Mouse (Mus musculus) kidney, adult 2 months (tissue): ENCODE results near the gene Slc7a4.

Experiments
- CTCF ChIP-seq: fragments of 200-500 bp; conservative IDR thresholded peaks from 2 replicates; pipeline ENCODE4 v1.5.1; 2011; ENCODE audit warnings: low read depth, mild to moderate bottlenecking, control low read depth, low read length, moderate library complexity, mixed read lengths; ENCODE audit not compliant: insufficient read depth, insufficient read length
- POLR2A ChIP-seq: fragments of 200-500 bp; IDR thresholded peaks from one replicate; pipeline ENCODE4 v1.6.1; 2011; ENCODE audit warnings: low read depth, low read length, control low read depth

DNA sequence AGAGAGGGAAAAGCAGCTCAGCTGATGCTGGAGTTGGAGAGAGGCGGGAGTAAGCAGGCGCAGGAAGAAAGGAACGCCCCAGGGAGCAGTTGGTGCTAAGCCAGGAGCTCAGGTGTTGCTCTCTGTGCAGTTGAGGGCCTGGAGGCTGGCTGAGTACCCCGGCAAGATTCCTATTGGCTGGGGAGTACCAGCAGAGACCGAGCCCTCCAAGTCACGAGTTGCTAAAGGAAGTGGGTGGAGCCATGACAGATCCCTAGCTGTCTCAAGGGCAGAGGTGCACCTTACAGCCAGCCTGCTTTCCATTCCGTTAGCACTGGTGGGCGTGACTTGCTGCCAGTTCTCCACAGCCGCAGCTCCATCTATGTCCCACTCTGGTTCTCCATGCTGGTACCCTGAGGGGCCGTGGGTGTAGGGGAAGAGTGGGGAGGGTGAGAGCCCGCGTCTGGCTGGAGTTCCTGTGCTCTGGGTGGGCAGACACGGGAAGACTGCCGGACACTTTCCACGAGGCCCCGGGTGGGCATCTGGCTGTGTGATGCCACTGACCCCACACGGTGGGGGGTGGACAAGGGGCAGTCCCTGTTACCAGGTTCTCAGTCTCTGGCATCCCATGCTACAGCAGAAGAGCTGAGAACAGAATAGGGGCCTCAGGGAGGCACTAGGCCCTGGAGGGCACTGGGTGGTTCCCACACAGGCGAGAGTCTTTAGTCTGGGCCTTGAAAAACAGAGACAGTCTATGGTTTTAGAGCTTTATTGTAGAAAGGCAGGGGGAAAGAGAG is 28.9 kb downstream of the Slc7a4 start:
- TF ChIP-seq CTCF: no peak
- TF ChIP-seq POLR2A: peak; percentile 26
